Mouse (Mus musculus) c-Kit-positive CD71-negative TER-119-negative erythroid progenitor cells, embryonic 14.5 days (primary cell): ENCODE measurements around the gene Gemin2.
"Not testable (repeated sequence)": the region's sequence is repeated elsewhere in the genome, so short reads cannot be mapped to it uniquely, and the experiment has no call there.

Experiments used
- DNase-seq: peaks from one replicate; pipeline ENCODE4 v3.0.0-alpha.2; 2013; ENCODE audit warnings: low read depth

The Gemin2 gene

GRCm38 (mm10) chr12:59058242-59058641 lies 45.0 kb downstream of the Gemin2 start:
- DNase-seq, result not testable (repeated sequence)

GRCm38 (mm10) chr12:59060322-59060721 lies 47.1 kb downstream of the Gemin2 start:
- no peak for DNase-seq

GRCm38 (mm10) chr12:59060993-59061595 lies 47.9 kb downstream of the Gemin2 start, which contains the start of gene Trappc6b:
Gene Trappc6b, minus strand, starts transcription at chr12:59061472.
- peak; percentile 62 for DNase-seq

- no peak for DNase-seq
Measured at GRCm38 (mm10) chr12:59064837-59065236, 51.6 kb downstream of the Gemin2 start.

GRCm38 (mm10) chr12:59065776-59066175 lies 52.6 kb downstream of the Gemin2 start:
- no peak for DNase-seq

GRCm38 (mm10) chr12:59066448-59067077 lies 53.4 kb downstream of the Gemin2 start, which contains the start of gene Pnn:
Gene Pnn, plus strand, starts transcription at chr12:59066884.
- DNase-seq, result peak; percentile 92

GRCm38 (mm10) chr12:59067095-59067494 lies 53.9 kb downstream of the Gemin2 start:
- DNase-seq, result no peak

- no peak for DNase-seq
Measured at GRCm38 (mm10) chr12:59068791-59069190, 55.6 kb downstream of the Gemin2 start.

- DNase-seq, result no peak
Measured at GRCm38 (mm10) chr12:59072286-59072685, 59.1 kb downstream of the Gemin2 start.

GRCm38 (mm10) chr12:59074052-59074451 lies 60.9 kb downstream of the Gemin2 start:
- no peak for DNase-seq

- DNase-seq, result no peak
Measured at GRCm38 (mm10) chr12:59076996-59077395, 63.8 kb downstream of the Gemin2 start.

GRCm38 (mm10) chr12:59077883-59078282 lies 64.7 kb downstream of the Gemin2 start:
- DNase-seq, result no peak
